Mouse (Mus musculus): Measurements from ENCODE around the gene Gjb4. TPM values are rescaled to one million over a fixed set of nuclear protein-coding genes. Genes with fewer than 3 reads are reported as not detected.
A peak's percentile ranks its signal among the peaks of the same experiment; 100 is the strongest.

Gjb4 gene
- total RNA-seq (2014; fragmentation: Nextera tagmentation) = not detected in 2 replicates
- 0.06 and 0.11 TPM in 2 replicates for total RNA-seq (2017)
- polyA plus RNA-seq (2012) = not detected in 2 replicates

- H3K4me3 ChIP-seq (ENCODE audit: low read depth, low read length) = 0 out of 2 replicates have a peak within 1 kb of the TSS, but pooled peaks have one; percentile 11
- H3K27me3 ChIP-seq (ENCODE audit: insufficient read depth, low read length) = no peaks in the 10 kb centered on the region
- ATAC-seq (ENCODE audit: extremely low read depth, insufficient number of reproducible peaks, low FRiP score, poor library complexity, severe bottlenecking) = no peak
- H3K36me3 ChIP-seq (replicated peaks) = no peaks in the 10 kb centered on the region
- DNase-seq (ENCODE audit: low spot score) = no peak
- no peaks in the 10 kb centered on the region for H3K4me1 ChIP-seq (ENCODE audit: insufficient read depth, low read depth, low read length)
- TF ChIP-seq CTCF (IDR thresholded peaks at IDR 0.05; ENCODE audit: low read depth, low read length) (no peak), POLR2AphosphoS5 (IDR thresholded peaks at IDR 0.05; ENCODE audit: insufficient replicate concordance, low read depth, low read length) (no peak), GATA1 (IDR thresholded peaks at IDR 0.05; ENCODE audit: borderline replicate concordance, low read length) (no peak), TAL1 (conservative IDR thresholded peaks at IDR 0.05; ENCODE audit: low read depth, low read length) (no peak), GATA2 (IDR thresholded peaks at IDR 0.05; ENCODE audit: borderline replicate concordance, low read depth, low read length) (no peak)
- peaks cover 97% of the 10 kb centered on the region for H3K9me3 ChIP-seq (replicated peaks)
Measured at GRCm38 (mm10) chr4:127353951-127354438, at the start of gene Gjb4. Gene Gjb4 (minus strand): TSS chr4:127354081.

GRCm38 (mm10) chr4:127402614-127403013, 48.7 kb upstream of the Gjb4 start:
- Histone ChIP-seq H3K27me3 (ENCODE audit: insufficient read depth, low read length) (no peaks in the 10 kb centered on the region), H3K4me1 (ENCODE audit: insufficient read depth, low read depth, low read length) (no peaks in the 10 kb centered on the region), H3K9me3 (replicated peaks) (peaks cover 82% of the 10 kb centered on the region), H3K4me3 (ENCODE audit: low read depth, low read length) (no peak overlapping the region), H3K36me3 (replicated peaks) (no peaks in the 10 kb centered on the region)
- ATAC-seq (ENCODE audit: extremely low read depth, insufficient number of reproducible peaks, low FRiP score, poor library complexity, severe bottlenecking) (no peak), DNase-seq (ENCODE audit: low spot score) (no peak)
- TF ChIP-seq GATA1 (IDR thresholded peaks at IDR 0.05; ENCODE audit: borderline replicate concordance, low read length) = no peak
- TF ChIP-seq TAL1 (conservative IDR thresholded peaks at IDR 0.05; ENCODE audit: low read depth, low read length) = no peak
- no peak for TF ChIP-seq CTCF (IDR thresholded peaks at IDR 0.05; ENCODE audit: low read depth, low read length)
- no peak for TF ChIP-seq POLR2AphosphoS5 (IDR thresholded peaks at IDR 0.05; ENCODE audit: insufficient replicate concordance, low read depth, low read length)

GRCm38 (mm10) chr4:127402166-127402565, 48.3 kb upstream of the Gjb4 start:
- Histone ChIP-seq H3K36me3 (replicated peaks) (no peaks in the 10 kb centered on the region), H3K27me3 (ENCODE audit: insufficient read depth, low read length) (no peaks in the 10 kb centered on the region), H3K4me3 (ENCODE audit: low read depth, low read length) (no peak overlapping the region), H3K4me1 (ENCODE audit: insufficient read depth, low read depth, low read length) (no peaks in the 10 kb centered on the region), H3K9me3 (replicated peaks) (peaks cover 85% of the 10 kb centered on the region)
- DNase-seq (ENCODE audit: low spot score) = no peak
- no peak for ATAC-seq (ENCODE audit: extremely low read depth, insufficient number of reproducible peaks, low FRiP score, poor library complexity, severe bottlenecking)
- TF ChIP-seq CTCF (IDR thresholded peaks at IDR 0.05; ENCODE audit: low read depth, low read length) (no peak), GATA1 (IDR thresholded peaks at IDR 0.05; ENCODE audit: borderline replicate concordance, low read length) (no peak), GATA2 (IDR thresholded peaks at IDR 0.05; ENCODE audit: borderline replicate concordance, low read depth, low read length) (no peak), TAL1 (conservative IDR thresholded peaks at IDR 0.05; ENCODE audit: low read depth, low read length) (no peak), POLR2AphosphoS5 (IDR thresholded peaks at IDR 0.05; ENCODE audit: insufficient replicate concordance, low read depth, low read length) (no peak)

- Histone ChIP-seq H3K36me3 (replicated peaks) (no peaks in the 10 kb centered on the region), H3K4me1 (ENCODE audit: insufficient read depth, low read depth, low read length) (no peaks in the 10 kb centered on the region), H3K27me3 (ENCODE audit: insufficient read depth, low read length) (no peaks in the 10 kb centered on the region), H3K4me3 (ENCODE audit: low read depth, low read length) (no peak overlapping the region), H3K9me3 (replicated peaks) (peaks cover 84% of the 10 kb centered on the region)
- DNase-seq (ENCODE audit: low spot score) (no peak), ATAC-seq (ENCODE audit: extremely low read depth, insufficient number of reproducible peaks, low FRiP score, poor library complexity, severe bottlenecking) (no peak)
- TF ChIP-seq POLR2AphosphoS5 (IDR thresholded peaks at IDR 0.05; ENCODE audit: insufficient replicate concordance, low read depth, low read length) = no peak
- TF ChIP-seq GATA2 (IDR thresholded peaks at IDR 0.05; ENCODE audit: borderline replicate concordance, low read depth, low read length) = no peak
- no peak for TF ChIP-seq CTCF (IDR thresholded peaks at IDR 0.05; ENCODE audit: low read depth, low read length)
- no peak for TF ChIP-seq GATA1 (IDR thresholded peaks at IDR 0.05; ENCODE audit: borderline replicate concordance, low read length)
- no peak for TF ChIP-seq TAL1 (conservative IDR thresholded peaks at IDR 0.05; ENCODE audit: low read depth, low read length)
Measured at GRCm38 (mm10) chr4:127400165-127401145, 46.6 kb upstream of the Gjb4 start.

- TF ChIP-seq GATA2 (IDR thresholded peaks at IDR 0.05; ENCODE audit: borderline replicate concordance, low read depth, low read length) = no peak
- no peak for TF ChIP-seq CTCF (IDR thresholded peaks at IDR 0.05; ENCODE audit: low read depth, low read length)
- no peak for TF ChIP-seq GATA1 (IDR thresholded peaks at IDR 0.05; ENCODE audit: borderline replicate concordance, low read length)
Measured at GRCm38 (mm10) chr4:127395591-127395990, 41.7 kb upstream of the Gjb4 start.

GRCm38 (mm10) chr4:127389645-127390044, 35.8 kb upstream of the Gjb4 start:
- DNase-seq (ENCODE audit: low spot score) = no peak
- no peak for ATAC-seq (ENCODE audit: extremely low read depth, insufficient number of reproducible peaks, low FRiP score, poor library complexity, severe bottlenecking)
- H3K9me3 ChIP-seq (replicated peaks) = peaks cover 60% of the 10 kb centered on the region
- no peaks in the 10 kb centered on the region for H3K27me3 ChIP-seq (ENCODE audit: insufficient read depth, low read length)
- TF ChIP-seq GATA2 (IDR thresholded peaks at IDR 0.05; ENCODE audit: borderline replicate concordance, low read depth, low read length) (no peak), POLR2AphosphoS5 (IDR thresholded peaks at IDR 0.05; ENCODE audit: insufficient replicate concordance, low read depth, low read length) (no peak), TAL1 (conservative IDR thresholded peaks at IDR 0.05; ENCODE audit: low read depth, low read length) (no peak), CTCF (IDR thresholded peaks at IDR 0.05; ENCODE audit: low read depth, low read length) (no peak), GATA1 (IDR thresholded peaks at IDR 0.05; ENCODE audit: borderline replicate concordance, low read length) (no peak)
- H3K4me3 ChIP-seq (ENCODE audit: low read depth, low read length) = no peak overlapping the region
- H3K4me1 ChIP-seq (ENCODE audit: insufficient read depth, low read depth, low read length) = no peaks in the 10 kb centered on the region
- H3K36me3 ChIP-seq (replicated peaks) = no peaks in the 10 kb centered on the region

More at GRCm38 (mm10) chr4:127395591-127395990, 41.7 kb upstream of the Gjb4 start:
- Histone ChIP-seq H3K4me3 (ENCODE audit: low read depth, low read length) (no peak overlapping the region), H3K4me1 (ENCODE audit: insufficient read depth, low read depth, low read length) (no peaks in the 10 kb centered on the region), H3K9me3 (replicated peaks) (peaks cover 68% of the 10 kb centered on the region), H3K36me3 (replicated peaks) (no peaks in the 10 kb centered on the region), H3K27me3 (ENCODE audit: insufficient read depth, low read length) (no peaks in the 10 kb centered on the region)
- DNase-seq (ENCODE audit: low spot score) (no peak), ATAC-seq (ENCODE audit: extremely low read depth, insufficient number of reproducible peaks, low FRiP score, poor library complexity, severe bottlenecking) (no peak)
